Mouse (Mus musculus) liver, embryonic 14.5 days (tissue): ENCODE results near the gene Nfya. TPM values are rescaled to one million over a fixed set of nuclear protein-coding genes. Genes with fewer than 3 reads are reported as not detected.
A peak's percentile ranks its signal among the peaks of the same experiment; 100 is the strongest.

Experiments used
- ATAC-seq: fragments of 200-750 bp; cut with Nextera tagmentation; 2 replicates; pipeline ENCODE4 v1.8.0; 2017; ENCODE audit warnings: moderate number of reproducible peaks, mild to moderate bottlenecking, moderate library complexity; ENCODE audit not compliant: insufficient read depth
- DNase-seq, 3 experiments: peaks; one replicate each; pipeline ENCODE4 v3.0.0-alpha.2; 2012 to 2013; ENCODE audit warnings: low read depth in 3 of 3, low spot score in 3 of 3
- H3K27ac ChIP-seq: fragments of 300-500 bp; sonication (generic); 2 replicates; pipeline ENCODE4 v1.5.1; 2014; ENCODE audit warnings: moderate library complexity, mild to moderate bottlenecking, control low read depth, inconsistent platforms
- H3K27me3 ChIP-seq: fragments of 300-500 bp; sonication (generic); 2 replicates; pipeline ENCODE4 v1.6.1; 2014; ENCODE audit warnings: mild to moderate bottlenecking, low read length, moderate library complexity; ENCODE audit not compliant: control insufficient read depth, insufficient read depth
- H3K36me3 ChIP-seq: fragments of 300-500 bp; sonication (generic); replicated peaks from 2 replicates; pipeline ENCODE4 v1.6.1; 2014; ENCODE audit warnings: low read depth; ENCODE audit not compliant: control insufficient read depth, insufficient read depth
- H3K4me1 ChIP-seq, 2 experiments: fragments of 200-500 bp in 1 of 2; fragments of 300-500 bp in 1 of 2; sonication (generic) in 1 of 2; replicated peaks; 2 replicates each; pipeline ENCODE4 v1.6.1; 2012 to 2014; ENCODE audit warnings: antibody characterized with exemption in 1 of 2, inconsistent platforms in 1 of 2, low read length in 1 of 2; ENCODE audit not compliant: control insufficient read depth in 2 of 2, insufficient read depth in 2 of 2
- H3K4me2 ChIP-seq: fragments of 300-500 bp; sonication (generic); 2 replicates; pipeline ENCODE4 v1.6.1; 2014; ENCODE audit warnings: low read depth, mild to moderate bottlenecking, control low read depth, moderate library complexity
- H3K4me3 ChIP-seq, 2 experiments: fragments of 200-500 bp in 1 of 2; fragments of 300-500 bp in 1 of 2; sonication (generic) in 1 of 2; 2 replicates each; pipeline ENCODE4 v1.5.1; 2012 to 2014; ENCODE audit warnings: low read depth in 2 of 2, low read length in 2 of 2, mild to moderate bottlenecking in 2 of 2, control low read depth in 1 of 2, inconsistent platforms in 1 of 2, moderate library complexity in 1 of 2; ENCODE audit not compliant: insufficient read depth in 1 of 2
- H3K9ac ChIP-seq: fragments of 300-500 bp; sonication (generic); replicated peaks from 2 replicates; pipeline ENCODE4 v1.6.1; 2014; ENCODE audit warnings: mild to moderate bottlenecking, control low read depth, moderate library complexity
- H3K9me3 ChIP-seq: fragments of 300-500 bp; sonication (generic); 2 replicates; pipeline ENCODE4 v1.6.1; 2016; ENCODE audit warnings: low read length, mixed read lengths; ENCODE audit not compliant: control insufficient read depth
- CTCF ChIP-seq: IDR thresholded peaks from 2 replicates; pipeline ENCODE4 v1.5.1; 2016; ENCODE audit warnings: antibody characterized with exemption, low read depth, control low read depth
- EP300 ChIP-seq: IDR thresholded peaks from 2 replicates; pipeline ENCODE4 v1.6.1; 2016; ENCODE audit warnings: antibody characterized with exemption, low read depth
- WGBS: fragments of 180-500 bp; shearing (Covaris S2); extraction: QIAGEN DNeasy Blood & Tissue Kit; methylation state at CpG from one replicate; pipeline ENCODE4 v1.1.7; 2014; ENCODE audit not compliant: insufficient replicate concordance; 5-methylcytosine and 5-hydroxymethylcytosine counted together
- polyA plus RNA-seq, 2 experiments: library from polyadenylated mRNA; depleted of rRNA in 1 of 2; stranded (reverse) in 1 of 2; unstranded in 1 of 2; fragments of >200 nt; fragmentation: Nextera tagmentation in 1 of 2; extraction: Ambion mirVana in 1 of 2; gene quantifications; 2 replicates each; pipeline versions ENCODE4 v1.2.1 to v1.2.3; 2012 to 2014

The Nfya gene
- polyA plus RNA-seq, 2 experiments = 6.9 to 32.7 TPM

- WGBS = 39% methylated on average over 2 of the region's 2 CpGs
Observed at GRCm38 (mm10) chr17:48419571-48419970, 9.9 kb upstream of the Nfya start.

GRCm38 (mm10) chr17:48418781-48419180, 9.1 kb upstream of the Nfya start:
- H3K4me3 ChIP-seq = no peak overlapping the region
- TF ChIP-seq CTCF (no peak), EP300 (no peak)
- DNase-seq (no peak), ATAC-seq (no peak)
- no peak overlapping the region for H3K27ac ChIP-seq
- 45% methylated on average over 1 of the region's 1 CpGs for WGBS
- peak overlapping the region; percentile 59 for H3K4me2 ChIP-seq
- no peaks in the 10 kb centered on the region for H3K9me3 ChIP-seq
- H3K36me3 ChIP-seq = peaks cover 34% of the 10 kb centered on the region
- peak overlapping the region; percentile 47 for H3K9ac ChIP-seq
- H3K27me3 ChIP-seq = no peaks in the 10 kb centered on the region
- peaks cover 12 to 26% of the 10 kb centered on the region in 2 experiments for H3K4me1 ChIP-seq

More at GRCm38 (mm10) chr17:48419571-48419970, 9.9 kb upstream of the Nfya start:
- H3K4me3 ChIP-seq = no peak overlapping the region
- peaks cover 12 to 26% of the 10 kb centered on the region in 2 experiments for H3K4me1 ChIP-seq
- H3K27me3 ChIP-seq = no peaks in the 10 kb centered on the region
- no peak overlapping the region for H3K4me2 ChIP-seq
- H3K9ac ChIP-seq = no peak overlapping the region
- H3K27ac ChIP-seq = no peak overlapping the region
- no peak for TF ChIP-seq EP300
- peaks cover 29% of the 10 kb centered on the region for H3K36me3 ChIP-seq
- DNase-seq = no peak
- no peaks in the 10 kb centered on the region for H3K9me3 ChIP-seq
- no peak for ATAC-seq

- H3K9ac ChIP-seq = peak overlapping the region; percentile 47
- peak overlapping the region; percentile 59 for H3K4me2 ChIP-seq
- peak overlapping the region; percentile 35 for H3K27ac ChIP-seq
- H3K36me3 ChIP-seq = peaks cover 34% of the 10 kb centered on the region
- ATAC-seq (peak; percentile 38; the same call in 1 of the 2 replicates), DNase-seq (no peak)
- no peak for TF ChIP-seq EP300
- TF ChIP-seq CTCF = no peak
- 11% methylated on average over 7 of the region's 7 CpGs for WGBS
- no peaks in the 10 kb centered on the region for H3K27me3 ChIP-seq
- peaks cover 12 to 26% of the 10 kb centered on the region in 2 experiments for H3K4me1 ChIP-seq
- H3K9me3 ChIP-seq = no peaks in the 10 kb centered on the region
- H3K4me3 ChIP-seq = peak overlapping the region; percentile 11 to 26; a peak in 3 of 4 replicates
Observed at GRCm38 (mm10) chr17:48418174-48418573, 8.5 kb upstream of the Nfya start.

- Histone ChIP-seq H3K27me3 (no peaks in the 10 kb centered on the region), H3K4me3 (no peak overlapping the region), H3K36me3 (peaks cover 38% of the 10 kb centered on the region), H3K4me1 (peaks cover 12 to 26% of the 10 kb centered on the region in 2 experiments), H3K9ac (peak overlapping the region; percentile 47), H3K27ac (peak overlapping the region; percentile 3; the same call in 1 of the 2 replicates), H3K9me3 (no peaks in the 10 kb centered on the region), H3K4me2 (peak overlapping the region; percentile 59)
- ATAC-seq (peak; percentile 47; the same call in 1 of the 2 replicates), DNase-seq (no peak)
- WGBS = 39% methylated on average over 6 of the region's 6 CpGs
- no peak for TF ChIP-seq CTCF
- TF ChIP-seq EP300 = no peak
Observed at GRCm38 (mm10) chr17:48417521-48417920, 7.8 kb upstream of the Nfya start.

GRCm38 (mm10) chr17:48416425-48417195, 6.9 kb upstream of the Nfya start:
- H3K4me1 ChIP-seq = peaks cover 15 to 31% of the 10 kb centered on the region in 2 experiments
- H3K4me3 ChIP-seq = no peak overlapping the region
- ATAC-seq (peak; percentile 35; the same call in 1 of the 2 replicates), DNase-seq (no peak)
- no peak overlapping the region for H3K27ac ChIP-seq
- H3K27me3 ChIP-seq = no peaks in the 10 kb centered on the region
- WGBS = 79% methylated on average over 14 of the region's 14 CpGs
- H3K36me3 ChIP-seq = peaks cover 47% of the 10 kb centered on the region
- H3K9ac ChIP-seq = no peak overlapping the region
- TF ChIP-seq EP300 (no peak), CTCF (peak; percentile 70)
- no peaks in the 10 kb centered on the region for H3K9me3 ChIP-seq
- no peak overlapping the region for H3K4me2 ChIP-seq
